Mouse (Mus musculus) kidney, embryonic 14.5 days (tissue): ENCODE data around the gene Dennd1a. TPM values are rescaled to one million over a fixed set of nuclear protein-coding genes. Genes with fewer than 3 reads are reported as not detected.

Experiments used
- ATAC-seq: fragments of 200-750 bp; cut with Nextera tagmentation; 2 replicates; pipeline ENCODE4 v1.8.0; 2017; ENCODE audit warnings: moderate number of reproducible peaks, mild to moderate bottlenecking, moderate TSS enrichment, moderate library complexity; ENCODE audit not compliant: low FRiP score, low TSS enrichment
- H3K27ac ChIP-seq: fragments of 300-500 bp; sonication (generic); 2 replicates; pipeline ENCODE4 v1.5.1; 2014; ENCODE audit warnings: low read depth, mild to moderate bottlenecking, low read length, moderate library complexity, mixed read lengths
- H3K27me3 ChIP-seq: fragments of 300-500 bp; sonication (generic); 2 replicates; pipeline ENCODE4 v1.6.1; 2014; ENCODE audit warnings: mild to moderate bottlenecking, low read length; ENCODE audit not compliant: control insufficient read depth, insufficient read depth
- H3K36me3 ChIP-seq: fragments of 300-500 bp; sonication (generic); 2 replicates; pipeline ENCODE4 v1.6.1; 2014; ENCODE audit warnings: low read length, mixed read lengths; ENCODE audit not compliant: control insufficient read depth, insufficient read depth
- H3K4me1 ChIP-seq: fragments of 300-500 bp; sonication (generic); 2 replicates; pipeline ENCODE4 v1.6.1; 2014; ENCODE audit warnings: low read length, mixed read lengths; ENCODE audit not compliant: control insufficient read depth, insufficient read depth
- H3K4me2 ChIP-seq: fragments of 300-500 bp; sonication (generic); replicated peaks from 2 replicates; pipeline ENCODE4 v1.6.1; 2014; ENCODE audit warnings: low read depth, mild to moderate bottlenecking, low read length
- H3K4me3 ChIP-seq: fragments of 300-500 bp; sonication (generic); 2 replicates; pipeline ENCODE4 v1.5.1; 2014; ENCODE audit warnings: mild to moderate bottlenecking, low read length
- H3K9ac ChIP-seq: fragments of 300-500 bp; sonication (generic); 2 replicates; pipeline ENCODE4 v1.6.1; 2014; ENCODE audit warnings: low read depth, mild to moderate bottlenecking, low read length, moderate library complexity
- H3K9me3 ChIP-seq: fragments of 300-500 bp; sonication (generic); 2 replicates; pipeline ENCODE4 v1.6.1; 2016; ENCODE audit warnings: low read length; ENCODE audit not compliant: control insufficient read depth
- WGBS: fragments of 180-500 bp; shearing (Covaris S2); extraction: QIAGEN DNeasy Blood & Tissue Kit; methylation state at CpG from one replicate; pipeline ENCODE4 v1.1.7; 2014; 5-methylcytosine and 5-hydroxymethylcytosine counted together
- polyA plus RNA-seq: library from polyadenylated mRNA; unstranded; fragments of >200 nt; fragmentation: Nextera tagmentation; extraction: Ambion mirVana; gene quantifications from 2 replicates; pipeline ENCODE4 v1.2.1, GENCODE M21; 2014

Dennd1a gene
- polyA plus RNA-seq, 1 experiment from 2014 or later = 12.6 TPM

- Histone ChIP-seq H3K27ac (no peak overlapping the region), H3K9me3 (no peaks in the 10 kb centered on the region), H3K4me3 (no peak overlapping the region), H3K9ac (no peak overlapping the region), H3K4me2 (no peak overlapping the region), H3K4me1 (no peaks in the 10 kb centered on the region), H3K27me3 (no peaks in the 10 kb centered on the region), H3K36me3 (no peaks in the 10 kb centered on the region)
- 52% methylated on average over 5 of the region's 5 CpGs for WGBS
- no peak for ATAC-seq
Observed at GRCm38 (mm10) chr2:38142905-38143304, 144.3 kb downstream of the Dennd1a start.

- no peak overlapping the region for H3K4me2 ChIP-seq
- H3K36me3 ChIP-seq = no peaks in the 10 kb centered on the region
- H3K27me3 ChIP-seq = no peaks in the 10 kb centered on the region
- H3K4me1 ChIP-seq = no peaks in the 10 kb centered on the region
- WGBS = 55% methylated on average over 2 of the region's 2 CpGs
- H3K9ac ChIP-seq = no peak overlapping the region
- H3K9me3 ChIP-seq = no peaks in the 10 kb centered on the region
- no peak for ATAC-seq
- no peak overlapping the region for H3K27ac ChIP-seq
- no peak overlapping the region for H3K4me3 ChIP-seq
Observed at GRCm38 (mm10) chr2:38142210-38142609, 145.0 kb downstream of the Dennd1a start.

- Histone ChIP-seq H3K4me1 (no peaks in the 10 kb centered on the region), H3K27me3 (no peaks in the 10 kb centered on the region), H3K9ac (no peak overlapping the region), H3K4me2 (no peak overlapping the region), H3K9me3 (no peaks in the 10 kb centered on the region), H3K36me3 (no peaks in the 10 kb centered on the region), H3K27ac (no peak overlapping the region), H3K4me3 (no peak overlapping the region)
- no peak for ATAC-seq
- 71% methylated on average over 3 of the region's 3 CpGs for WGBS
Observed at GRCm38 (mm10) chr2:38139536-38139935, 147.7 kb downstream of the Dennd1a start.

- Histone ChIP-seq H3K36me3 (no peaks in the 10 kb centered on the region), H3K9me3 (no peaks in the 10 kb centered on the region), H3K27ac (no peak overlapping the region), H3K4me1 (no peaks in the 10 kb centered on the region), H3K9ac (no peak overlapping the region), H3K4me3 (no peak overlapping the region), H3K27me3 (no peaks in the 10 kb centered on the region), H3K4me2 (no peak overlapping the region)
- 28% methylated on average over 5 of the region's 5 CpGs for WGBS
- ATAC-seq = no peak
Observed at GRCm38 (mm10) chr2:38137086-38137485, 150.1 kb downstream of the Dennd1a start.

GRCm38 (mm10) chr2:38135427-38135826, 151.8 kb downstream of the Dennd1a start:
- Histone ChIP-seq H3K9ac (no peak overlapping the region), H3K4me2 (no peak overlapping the region), H3K4me1 (peaks cover 6% of the 10 kb centered on the region), H3K36me3 (no peaks in the 10 kb centered on the region), H3K9me3 (no peaks in the 10 kb centered on the region), H3K27ac (no peak overlapping the region), H3K27me3 (no peaks in the 10 kb centered on the region), H3K4me3 (no peak overlapping the region)
- no peak for ATAC-seq
- 75% methylated on average over 3 of the region's 3 CpGs for WGBS

- WGBS = 91% methylated on average over 5 of the region's 5 CpGs
- H3K4me2 ChIP-seq = no peak overlapping the region
- H3K27me3 ChIP-seq = no peaks in the 10 kb centered on the region
- H3K36me3 ChIP-seq = no peaks in the 10 kb centered on the region
- no peak for ATAC-seq
- no peak overlapping the region for H3K27ac ChIP-seq
- no peaks in the 10 kb centered on the region for H3K9me3 ChIP-seq
- H3K4me3 ChIP-seq = no peak overlapping the region
- peaks cover 14% of the 10 kb centered on the region for H3K4me1 ChIP-seq
- H3K9ac ChIP-seq = no peak overlapping the region
Observed at GRCm38 (mm10) chr2:38133036-38133825, 154.0 kb downstream of the Dennd1a start.

GRCm38 (mm10) chr2:38132233-38132822, 154.9 kb downstream of the Dennd1a start:
- H3K27ac ChIP-seq = no peak overlapping the region
- H3K9me3 ChIP-seq = no peaks in the 10 kb centered on the region
- no peak overlapping the region for H3K4me3 ChIP-seq
- no peaks in the 10 kb centered on the region for H3K36me3 ChIP-seq
- peaks cover 14% of the 10 kb centered on the region for H3K4me1 ChIP-seq
- no peak for ATAC-seq
- no peaks in the 10 kb centered on the region for H3K27me3 ChIP-seq
- H3K9ac ChIP-seq = no peak overlapping the region
- 70% methylated on average over 1 of the region's 1 CpGs for WGBS
- no peak overlapping the region for H3K4me2 ChIP-seq

GRCm38 (mm10) chr2:38131538-38131937, 155.7 kb downstream of the Dennd1a start:
- H3K4me2 ChIP-seq = no peak overlapping the region
- no peaks in the 10 kb centered on the region for H3K36me3 ChIP-seq
- H3K9ac ChIP-seq = no peak overlapping the region
- no peak overlapping the region for H3K27ac ChIP-seq
- peaks cover 14% of the 10 kb centered on the region for H3K4me1 ChIP-seq
- H3K4me3 ChIP-seq = no peak overlapping the region
- 97% methylated on average over 1 of the region's 1 CpGs for WGBS
- ATAC-seq = no peak
- H3K27me3 ChIP-seq = no peaks in the 10 kb centered on the region
- H3K9me3 ChIP-seq = no peaks in the 10 kb centered on the region

- Histone ChIP-seq H3K27me3 (no peaks in the 10 kb centered on the region), H3K4me1 (peaks cover 14% of the 10 kb centered on the region), H3K4me3 (no peak overlapping the region), H3K9ac (no peak overlapping the region), H3K36me3 (no peaks in the 10 kb centered on the region), H3K9me3 (no peaks in the 10 kb centered on the region), H3K27ac (no peak overlapping the region), H3K4me2 (no peak overlapping the region)
- WGBS = 45% methylated on average over 6 of the region's 6 CpGs
- ATAC-seq = no peak
Observed at GRCm38 (mm10) chr2:38129961-38130802, 157.0 kb downstream of the Dennd1a start.
